Mouse (Mus musculus): ENCODE measurements around the gene Glb1l2. TPM values are rescaled to one million over a fixed set of nuclear protein-coding genes. Genes with fewer than 3 reads are reported as not detected.

The Glb1l2 gene
- polyA plus RNA-seq (2012; rRNA removed): 3.5 and 5.6 TPM in 2 replicates

DNA sequence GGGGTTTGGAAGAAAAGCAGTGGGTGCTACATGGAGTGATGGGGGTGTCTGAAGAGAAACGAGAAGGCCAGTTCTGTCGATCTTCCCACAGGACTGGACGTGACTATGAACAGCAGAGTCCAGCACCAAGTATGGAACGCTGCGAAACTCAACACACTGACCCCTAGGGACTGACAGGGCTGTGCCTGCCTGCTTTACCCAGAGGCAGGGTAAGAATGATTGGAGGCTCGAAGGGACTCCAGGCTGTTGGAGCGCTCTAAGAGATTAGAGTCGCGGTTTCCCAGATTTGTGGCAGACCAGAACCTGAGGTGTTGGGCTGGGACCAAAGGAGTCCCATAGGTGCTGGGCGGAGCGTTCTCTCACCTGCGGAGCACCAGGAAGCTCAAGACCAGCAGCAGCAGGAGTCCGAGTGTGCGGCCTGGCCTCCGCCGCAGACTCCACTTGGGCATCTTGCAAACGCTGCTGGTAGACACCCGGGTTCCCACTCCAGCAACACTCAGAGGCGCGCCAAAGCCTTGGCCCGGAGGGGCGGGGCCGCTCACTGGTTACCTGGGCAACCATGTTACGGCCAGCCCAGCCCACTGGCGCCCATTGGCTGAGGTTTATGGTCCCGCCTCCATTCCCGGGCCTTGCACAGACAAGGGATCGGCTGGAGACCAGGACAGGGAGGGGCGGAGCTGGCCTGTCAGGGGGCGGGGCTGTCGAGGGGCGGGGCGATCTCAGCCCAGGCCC lies at the start of gene Glb1l2:
Gene Glb1l2, minus strand, starts transcription at position 534 of the 732 bp plus-strand sequence.

DNA sequence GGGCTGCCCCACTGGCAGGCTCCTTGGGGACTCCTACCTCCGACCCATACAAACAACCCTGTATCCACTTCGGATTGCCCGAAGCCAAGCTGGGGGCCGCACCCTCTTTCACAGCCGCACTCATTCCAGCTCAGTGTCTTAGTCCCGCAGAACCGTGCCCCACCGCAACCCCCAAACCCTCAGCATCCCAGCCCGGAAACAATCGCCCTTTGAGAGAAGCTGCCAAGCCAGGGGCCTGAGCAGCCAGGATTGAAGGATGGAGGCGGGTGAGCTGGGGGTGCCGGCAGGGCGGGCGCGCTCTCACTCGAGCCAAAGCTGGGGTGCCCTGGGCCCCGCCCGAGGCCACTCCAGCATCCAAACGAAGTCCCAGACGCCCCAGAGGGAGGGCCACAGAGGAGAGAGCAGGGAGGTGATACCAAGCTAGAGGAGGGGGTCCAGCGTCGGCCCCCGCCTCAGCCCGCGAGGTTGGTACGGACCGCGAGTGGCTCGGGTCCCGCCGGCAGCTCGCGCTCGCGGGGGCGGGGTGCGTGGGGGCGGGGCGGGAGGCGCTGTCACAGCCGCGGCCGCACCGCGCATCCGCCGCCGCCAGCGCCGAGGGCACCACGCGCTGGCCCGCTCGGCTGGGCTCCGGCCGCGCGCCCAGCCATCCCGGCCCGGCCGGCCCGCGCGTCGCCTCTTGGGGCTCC lies 72.9 kb downstream of the Glb1l2 start, which contains the start of gene B3gat1:
Gene B3gat1, plus strand, starts transcription at position 523 of the 686 bp plus-strand sequence.

Other genes with a start within 250 kb of the Glb1l2 start
- 26.1 and 31.0 TPM in 2 replicates for gene B3gat1, start 72.7 kb downstream of the Glb1l2 start, polyA plus RNA-seq (2012; rRNA removed)
- gene Glb1l3, start 54.4 kb upstream of the Glb1l2 start, polyA plus RNA-seq (2012; rRNA removed): not detected in 2 replicates
- gene Gm1110, start 116.6 kb upstream of the Glb1l2 start, polyA plus RNA-seq (2012; rRNA removed): 0.04 and 0.11 TPM in 2 replicates
- gene Acad8, start 193.1 kb upstream of the Glb1l2 start, polyA plus RNA-seq (2012; rRNA removed): 43.7 and 48.6 TPM in 2 replicates
- gene Thyn1, start 193.2 kb upstream of the Glb1l2 start, polyA plus RNA-seq (2012; rRNA removed): 92.6 and 94.0 TPM in 2 replicates
- gene Vps26b, start 223.6 kb upstream of the Glb1l2 start, polyA plus RNA-seq (2012; rRNA removed): 41.9 and 43.2 TPM in 2 replicates
- 36.6 and 47.8 TPM in 2 replicates for gene Ncapd3, start 223.7 kb upstream of the Glb1l2 start, polyA plus RNA-seq (2012; rRNA removed)